Mouse (Mus musculus) liver, embryonic 15.5 days (tissue): Measurements from ENCODE around the gene Tnfsfm13. TPM values are rescaled to one million over a fixed set of nuclear protein-coding genes. Genes with fewer than 3 reads are reported as not detected.
A peak's percentile ranks its signal among the peaks of the same experiment; 100 is the strongest.

Source experiments
- ATAC-seq: fragments of 200-750 bp; cut with Nextera tagmentation; 2 replicates; pipeline ENCODE4 v1.8.0; 2017; ENCODE audit warnings: moderate number of reproducible peaks, mild to moderate bottlenecking, moderate library complexity; ENCODE audit not compliant: insufficient read depth
- H3K27ac ChIP-seq: fragments of 300-500 bp; sonication (generic); replicated peaks from 2 replicates; pipeline ENCODE4 v1.5.1; 2015; ENCODE audit warnings: mild to moderate bottlenecking, inconsistent platforms
- H3K27me3 ChIP-seq: fragments of 300-500 bp; sonication (generic); 2 replicates; pipeline ENCODE4 v1.6.1; 2015; ENCODE audit warnings: mild to moderate bottlenecking, inconsistent platforms
- H3K36me3 ChIP-seq: fragments of 300-500 bp; sonication (generic); replicated peaks from 2 replicates; pipeline ENCODE4 v1.6.1; 2015; ENCODE audit warnings: moderate library complexity, mild to moderate bottlenecking, inconsistent platforms
- H3K4me1 ChIP-seq: fragments of 300-500 bp; sonication (generic); replicated peaks from 2 replicates; pipeline ENCODE4 v1.6.1; 2015; ENCODE audit warnings: inconsistent platforms
- H3K4me2 ChIP-seq: fragments of 300-500 bp; sonication (generic); 2 replicates; pipeline ENCODE4 v1.6.1; 2015; ENCODE audit warnings: moderate library complexity, mild to moderate bottlenecking, inconsistent platforms
- H3K4me3 ChIP-seq: fragments of 300-500 bp; sonication (generic); replicated peaks from 2 replicates; pipeline ENCODE4 v1.5.1; 2015; ENCODE audit warnings: mild to moderate bottlenecking, inconsistent platforms
- H3K9ac ChIP-seq: fragments of 300-500 bp; sonication (generic); 2 replicates; pipeline ENCODE4 v1.6.1; 2015; ENCODE audit warnings: moderate library complexity, mild to moderate bottlenecking, inconsistent platforms
- H3K9me3 ChIP-seq: fragments of 300-500 bp; sonication (generic); replicated peaks from 2 replicates; pipeline ENCODE4 v1.6.1; 2016; ENCODE audit warnings: inconsistent platforms
- WGBS: fragments of 180-500 bp; shearing (Covaris S2); methylation state at CpG from one replicate; pipeline ENCODE4 v1.1.7; 2015; ENCODE audit warnings: mixed read lengths; ENCODE audit not compliant: insufficient replicate concordance; 5-methylcytosine and 5-hydroxymethylcytosine counted together
- polyA plus RNA-seq: library from polyadenylated mRNA; unstranded; fragments of >200 nt; fragmentation: Nextera tagmentation; extraction: Ambion mirVana; gene quantifications from 2 replicates; pipeline ENCODE4 v1.2.1, GENCODE M21; 2015

The Tnfsfm13 gene
- polyA plus RNA-seq, 1 experiment from 2014 or later: 0.89 TPM

DNA sequence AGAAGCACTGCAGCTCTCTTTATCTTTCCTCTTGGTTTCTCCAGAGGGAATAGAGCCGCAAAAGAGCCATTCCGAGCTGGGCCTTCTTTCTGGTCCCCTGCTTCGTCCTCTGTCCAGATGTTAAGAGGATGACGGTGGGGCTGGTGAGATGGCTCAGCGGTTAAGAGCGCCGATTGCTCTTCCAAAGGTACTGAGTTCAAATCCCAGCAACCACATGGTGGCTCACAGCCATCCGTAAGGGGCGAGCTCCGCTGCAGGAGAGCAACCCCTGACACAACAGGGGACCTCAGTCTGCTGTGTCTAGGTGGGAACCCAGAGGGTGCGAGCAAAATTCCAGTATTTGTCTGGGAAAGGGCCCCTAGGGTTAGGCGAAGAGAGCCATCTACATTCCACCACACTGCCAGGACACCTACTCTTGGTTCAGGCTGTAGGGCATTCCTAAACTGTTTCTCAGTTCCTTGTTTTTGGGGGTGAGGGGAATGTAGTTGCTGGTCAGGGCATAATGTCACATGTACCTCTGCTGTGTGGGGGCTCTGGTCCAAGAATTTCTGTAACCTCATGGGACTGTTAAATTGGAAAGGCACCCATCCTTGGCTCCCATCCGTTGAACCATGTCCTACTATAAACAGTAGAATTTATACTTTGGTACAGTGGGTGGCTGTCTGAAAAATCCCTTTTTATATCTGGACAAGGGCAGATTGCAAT is 32.8 kb downstream of the Tnfsfm13 start:
- Histone ChIP-seq H3K36me3 (peaks cover 64% of the 10 kb centered on the region), H3K27ac (peak overlapping the region; percentile 94), H3K9me3 (no peaks in the 10 kb centered on the region), H3K4me3 (peak overlapping the region; percentile 70), H3K27me3 (no peaks in the 10 kb centered on the region), H3K4me1 (peaks cover 48% of the 10 kb centered on the region), H3K9ac (peak overlapping the region; percentile 61), H3K4me2 (peak overlapping the region; percentile 81)
- ATAC-seq: no peak
- 64% methylated on average over 13 of the region's 13 CpGs for WGBS

GRCm38 (mm10) chr11:69662213-69662966 is 33.5 kb downstream of the Tnfsfm13 start, which contains the start of gene Mpdu1:
Gene Mpdu1 (minus strand): TSS chr11:69662642.
- Histone ChIP-seq H3K4me2 (peak within 1 kb of the TSS; percentile 81), H3K27me3 (no peaks in the 10 kb centered on the region), H3K4me1 (peaks cover 49% of the 10 kb centered on the region), H3K36me3 (peaks cover 64% of the 10 kb centered on the region), H3K27ac (peak within 1 kb of the TSS; percentile 94), H3K9me3 (no peaks in the 10 kb centered on the region), H3K9ac (peak within 1 kb of the TSS; percentile 61), H3K4me3 (peak within 1 kb of the TSS; percentile 70)
- under 1% methylated on average over 48 of the region's 48 CpGs for WGBS
- ATAC-seq: peak; percentile 93

GRCm38 (mm10) chr11:69661221-69661881 is 34.5 kb downstream of the Tnfsfm13 start:
- Histone ChIP-seq H3K36me3 (peaks cover 64% of the 10 kb centered on the region), H3K27ac (peak overlapping the region; percentile 94)
- ATAC-seq: no peak

DNA sequence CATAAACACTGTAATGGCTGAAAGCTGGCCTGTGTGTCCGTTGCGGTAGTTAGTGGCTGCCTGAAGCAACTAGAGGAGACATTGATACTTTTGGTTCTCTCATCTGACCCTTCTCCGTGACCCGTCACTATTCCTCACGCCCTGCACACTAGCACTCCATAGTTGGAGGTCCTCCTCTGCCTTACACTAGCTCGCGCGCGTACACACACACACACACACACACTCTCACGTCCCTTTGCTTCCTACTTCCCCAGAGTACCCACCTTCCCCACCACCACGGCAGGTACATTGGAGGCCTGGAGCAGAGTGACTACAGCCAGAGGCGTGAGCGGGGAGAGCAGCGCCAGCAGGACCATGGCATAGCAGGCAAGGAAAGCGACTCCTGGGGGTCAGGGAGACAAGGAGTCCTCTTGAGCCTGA is 38.4 kb downstream of the Tnfsfm13 start:
- no peak overlapping the region for H3K4me3 ChIP-seq
- no peak overlapping the region for H3K27ac ChIP-seq
- 80% methylated on average over 15 of the region's 15 CpGs for WGBS
- ATAC-seq: no peak
- no peak overlapping the region for H3K4me2 ChIP-seq
- peaks cover 57% of the 10 kb centered on the region for H3K4me1 ChIP-seq
- H3K36me3 ChIP-seq: peaks cover 71% of the 10 kb centered on the region
- H3K9ac ChIP-seq: no peak overlapping the region
- H3K27me3 ChIP-seq: no peaks in the 10 kb centered on the region
- no peaks in the 10 kb centered on the region for H3K9me3 ChIP-seq

More at GRCm38 (mm10) chr11:69661221-69661881, 34.5 kb downstream of the Tnfsfm13 start:
- H3K4me1 ChIP-seq: peaks cover 57% of the 10 kb centered on the region
- H3K9me3 ChIP-seq: no peaks in the 10 kb centered on the region
- H3K4me2 ChIP-seq: peak overlapping the region; percentile 81
- WGBS: 46% methylated on average over 3 of the region's 3 CpGs
- H3K9ac ChIP-seq: peak overlapping the region; percentile 61
- peak overlapping the region; percentile 70 for H3K4me3 ChIP-seq
- no peaks in the 10 kb centered on the region for H3K27me3 ChIP-seq

DNA sequence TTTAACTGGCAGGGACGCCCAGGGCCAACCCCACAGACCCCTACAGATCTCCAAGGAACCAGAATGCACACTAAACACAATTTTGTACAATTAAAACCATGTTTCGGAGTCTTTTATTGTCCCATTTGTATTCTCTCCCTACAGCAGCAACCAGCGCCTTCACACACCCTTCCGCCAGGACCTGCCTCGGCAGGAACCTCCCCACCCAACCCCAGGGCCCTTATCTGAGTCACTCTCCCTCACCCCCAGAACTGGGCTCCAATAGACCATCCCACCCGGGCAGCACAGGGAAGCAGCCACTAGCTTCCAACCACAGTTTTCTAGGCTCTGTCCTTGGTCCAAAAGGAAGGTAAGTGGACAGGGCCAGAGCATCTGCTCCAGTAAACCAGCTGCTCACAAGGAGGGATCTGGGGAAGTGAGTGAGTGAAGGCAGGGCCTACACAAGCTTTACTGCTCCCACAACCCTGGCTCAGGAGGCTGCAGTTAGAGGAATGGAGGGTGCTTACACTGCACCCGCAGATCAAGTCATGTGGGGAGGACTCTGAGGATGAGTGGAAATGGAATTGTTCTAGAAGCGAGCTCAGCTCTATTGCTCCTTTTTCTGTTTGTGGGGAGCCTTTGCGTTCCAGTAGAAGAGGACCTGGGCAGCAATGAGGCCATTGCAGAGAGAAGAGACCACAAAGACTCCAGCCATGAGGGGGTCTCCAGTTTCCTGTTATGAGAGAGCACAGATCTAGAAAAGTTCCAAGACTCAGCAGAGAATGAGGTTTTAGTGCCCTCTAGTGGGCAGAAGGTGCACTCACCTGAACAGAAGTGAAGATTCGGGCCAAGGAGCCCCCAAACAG is 39.1 kb downstream of the Tnfsfm13 start:
- H3K36me3 ChIP-seq: peaks cover 78% of the 10 kb centered on the region
- 0 out of 2 replicates have a peak, but pooled peaks have one; percentile 14 for ATAC-seq
- no peaks in the 10 kb centered on the region for H3K27me3 ChIP-seq
- WGBS: 54% methylated on average over 10 of the region's 10 CpGs
- no peak overlapping the region for H3K4me2 ChIP-seq
- no peak overlapping the region for H3K9ac ChIP-seq
- no peak overlapping the region for H3K4me3 ChIP-seq
- H3K4me1 ChIP-seq: peaks cover 55% of the 10 kb centered on the region
- 0 out of 2 replicates have a peak overlapping the region, but pooled peaks have one; percentile 1 for H3K27ac ChIP-seq
- H3K9me3 ChIP-seq: no peaks in the 10 kb centered on the region

DNA sequence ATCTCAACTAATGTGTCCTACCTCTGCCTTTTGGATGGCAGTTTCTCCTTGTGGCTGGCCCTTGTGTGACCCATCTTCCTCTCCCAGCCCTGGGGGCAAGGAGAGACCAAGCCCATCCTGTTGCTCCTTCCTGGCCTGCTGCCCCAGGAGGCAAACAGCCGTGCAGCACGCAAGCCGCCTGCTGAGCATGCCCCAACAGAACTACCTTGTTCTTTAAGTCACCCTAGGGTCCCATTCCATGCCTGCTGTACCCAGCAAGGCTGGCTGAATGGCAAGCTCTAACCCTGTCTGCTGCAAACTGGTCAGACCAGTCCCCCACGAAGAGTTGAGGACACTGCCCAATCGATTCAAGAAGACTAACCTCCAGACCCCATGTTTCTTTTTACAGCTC is 39.8 kb downstream of the Tnfsfm13 start:
- Histone ChIP-seq H3K27ac (no peak overlapping the region), H3K27me3 (no peaks in the 10 kb centered on the region), H3K4me1 (peaks cover 48% of the 10 kb centered on the region), H3K4me2 (no peak overlapping the region), H3K36me3 (peaks cover 86% of the 10 kb centered on the region), H3K4me3 (no peak overlapping the region), H3K9ac (no peak overlapping the region), H3K9me3 (no peaks in the 10 kb centered on the region)
- WGBS: 71% methylated on average over 5 of the region's 5 CpGs
- ATAC-seq: no peak

DNA sequence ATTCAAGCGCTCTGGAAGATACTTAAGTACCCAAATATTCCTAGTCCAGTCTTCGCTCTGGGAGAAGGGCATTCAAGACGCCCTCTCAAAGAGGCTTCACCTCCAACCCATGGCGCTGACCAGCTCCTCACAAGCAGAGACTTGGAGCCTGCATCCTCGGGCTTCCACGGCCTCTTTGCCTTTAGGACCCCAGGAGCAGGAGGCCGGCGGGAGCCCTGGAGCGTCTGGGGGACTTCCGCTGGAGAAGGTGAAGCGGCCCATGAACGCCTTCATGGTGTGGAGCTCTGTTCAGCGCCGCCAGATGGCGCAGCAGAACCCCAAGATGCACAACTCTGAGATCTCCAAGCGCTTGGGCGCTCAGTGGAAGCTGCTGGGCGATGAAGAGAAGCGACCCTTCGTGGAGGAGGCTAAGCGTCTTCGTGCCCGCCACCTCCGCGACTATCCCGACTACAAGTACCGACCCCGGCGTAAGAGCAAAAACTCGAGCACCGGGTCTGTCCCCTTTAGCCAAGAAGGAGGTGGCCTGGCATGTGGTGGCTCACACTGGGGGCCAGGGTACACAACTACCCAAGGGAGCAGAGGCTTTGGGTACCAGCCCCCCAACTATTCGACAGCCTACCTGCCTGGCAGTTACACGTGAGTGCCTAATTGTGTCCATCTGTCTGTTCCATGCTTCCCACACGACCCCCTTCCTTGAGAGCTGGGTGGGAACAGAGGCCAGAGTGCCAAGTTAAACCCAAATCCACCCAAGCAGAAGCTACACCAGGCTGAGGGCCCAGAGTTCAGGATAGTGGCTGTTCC is 40.4 kb downstream of the Tnfsfm13 start, which contains the start of gene Sox15:
Gene Sox15, plus strand, starts transcription at position 51 of the 801 bp plus-strand sequence.
- H3K4me2 ChIP-seq: no peak within 1 kb of the TSS; the same call in 1 of the 2 replicates
- no peak for ATAC-seq
- H3K4me3 ChIP-seq: no peak within 1 kb of the TSS
- no peaks in the 10 kb centered on the region for H3K9me3 ChIP-seq
- peaks cover 42% of the 10 kb centered on the region for H3K4me1 ChIP-seq
- peaks cover 91% of the 10 kb centered on the region for H3K36me3 ChIP-seq
- H3K27me3 ChIP-seq: no peaks in the 10 kb centered on the region
- WGBS: 38% methylated on average over 34 of the region's 34 CpGs
- H3K27ac ChIP-seq: peak within 1 kb of the TSS; percentile 0; the same call in 1 of the 2 replicates
- no peak within 1 kb of the TSS for H3K9ac ChIP-seq

GRCm38 (mm10) chr11:69654760-69655159 is 41.1 kb downstream of the Tnfsfm13 start:
- Histone ChIP-seq H3K4me2 (no peak overlapping the region), H3K9ac (no peak overlapping the region), H3K9me3 (no peaks in the 10 kb centered on the region), H3K36me3 (peaks cover 91% of the 10 kb centered on the region), H3K4me3 (no peak overlapping the region), H3K4me1 (peaks cover 39% of the 10 kb centered on the region), H3K27me3 (no peaks in the 10 kb centered on the region), H3K27ac (0 out of 2 replicates have a peak overlapping the region, but pooled peaks have one; percentile 0)
- WGBS: 44% methylated on average over 9 of the region's 9 CpGs
- ATAC-seq: no peak

GRCm38 (mm10) chr11:69653399-69653798 is 42.5 kb downstream of the Tnfsfm13 start:
- H3K36me3 ChIP-seq: peaks cover 92% of the 10 kb centered on the region
- no peak overlapping the region for H3K27ac ChIP-seq
- H3K9ac ChIP-seq: no peak overlapping the region
- H3K4me3 ChIP-seq: no peak overlapping the region
- ATAC-seq: no peak
- WGBS: 69% methylated on average over 5 of the region's 5 CpGs
- H3K4me2 ChIP-seq: no peak overlapping the region
- peaks cover 39% of the 10 kb centered on the region for H3K4me1 ChIP-seq
- H3K9me3 ChIP-seq: no peaks in the 10 kb centered on the region
- no peaks in the 10 kb centered on the region for H3K27me3 ChIP-seq

GRCm38 (mm10) chr11:69645860-69646259 is 50.0 kb downstream of the Tnfsfm13 start:
- no peaks in the 10 kb centered on the region for H3K27me3 ChIP-seq
- no peaks in the 10 kb centered on the region for H3K4me1 ChIP-seq
- H3K9ac ChIP-seq: no peak overlapping the region
- H3K36me3 ChIP-seq: peaks cover 97% of the 10 kb centered on the region
- H3K4me3 ChIP-seq: no peak overlapping the region
- no peaks in the 10 kb centered on the region for H3K9me3 ChIP-seq
- WGBS: 73% methylated on average over 5 of the region's 5 CpGs
- H3K27ac ChIP-seq: no peak overlapping the region
- ATAC-seq: peak; percentile 52
- no peak overlapping the region for H3K4me2 ChIP-seq
